Mouse (Mus musculus): ENCODE results near the gene AY074887. TPM values are rescaled to one million over a fixed set of nuclear protein-coding genes. Genes with fewer than 3 reads are reported as not detected.
A peak's percentile ranks its signal among the peaks of the same experiment; 100 is the strongest.

The AY074887 gene
- polyA plus RNA-seq, 1 experiment from 2014 or later, result not detected

- H3K79me2 ChIP-seq (ENCODE audit: inconsistent target), result no peaks in the 10 kb centered on the region
- no peak overlapping the region for H3K4me3 ChIP-seq (ENCODE audit: inconsistent target)
- 93% methylated on average over 4 of the region's 4 CpGs for WGBS (ENCODE audit: missing documents)
- no peak overlapping the region for H3K27ac ChIP-seq
- no peaks in the 10 kb centered on the region for H3K36me3 ChIP-seq (ENCODE audit: inconsistent target)
Observed at GRCm38 (mm10) chr9:54942071-54942470, 8.7 kb downstream of the AY074887 start.

GRCm38 (mm10) chr9:54932379-54932778 is 18.4 kb downstream of the AY074887 start:
- no peak overlapping the region for H3K4me3 ChIP-seq (ENCODE audit: inconsistent target)
- no peak overlapping the region for H3K27ac ChIP-seq
- H3K36me3 ChIP-seq (ENCODE audit: inconsistent target), result no peaks in the 10 kb centered on the region
- WGBS (ENCODE audit: missing documents), result 96% methylated on average over 2 of the region's 2 CpGs
- H3K79me2 ChIP-seq (ENCODE audit: inconsistent target), result no peaks in the 10 kb centered on the region

- 25% methylated on average over 1 of the region's 1 CpGs for WGBS (ENCODE audit: missing documents)
- H3K79me2 ChIP-seq (ENCODE audit: inconsistent target), result no peaks in the 10 kb centered on the region
- no peaks in the 10 kb centered on the region for H3K36me3 ChIP-seq (ENCODE audit: inconsistent target)
- H3K27ac ChIP-seq, result no peak overlapping the region
- no peak overlapping the region for H3K4me3 ChIP-seq (ENCODE audit: inconsistent target)
Observed at GRCm38 (mm10) chr9:54931765-54932164, 19.0 kb downstream of the AY074887 start.

GRCm38 (mm10) chr9:54930741-54931140 is 20.1 kb downstream of the AY074887 start:
- 89% methylated on average over 1 of the region's 1 CpGs for WGBS (ENCODE audit: missing documents)
- no peaks in the 10 kb centered on the region for H3K36me3 ChIP-seq (ENCODE audit: inconsistent target)
- no peak overlapping the region for H3K4me3 ChIP-seq (ENCODE audit: inconsistent target)
- no peaks in the 10 kb centered on the region for H3K79me2 ChIP-seq (ENCODE audit: inconsistent target)
- H3K27ac ChIP-seq, result no peak overlapping the region

- WGBS (ENCODE audit: missing documents), result 75% methylated on average over 4 of the region's 4 CpGs
Observed at GRCm38 (mm10) chr9:54919946-54920345, 30.9 kb downstream of the AY074887 start.

GRCm38 (mm10) chr9:54918781-54919180 is 32.0 kb downstream of the AY074887 start:
- Histone ChIP-seq H3K4me3 (ENCODE audit: inconsistent target) (no peak overlapping the region), H3K36me3 (ENCODE audit: inconsistent target) (no peaks in the 10 kb centered on the region), H3K79me2 (ENCODE audit: inconsistent target) (no peaks in the 10 kb centered on the region), H3K27ac (no peak overlapping the region)
- WGBS (ENCODE audit: missing documents), result 100% methylated on average over 4 of the region's 5 CpGs

More at GRCm38 (mm10) chr9:54919946-54920345, 30.9 kb downstream of the AY074887 start:
- H3K4me3 ChIP-seq (ENCODE audit: inconsistent target), result no peak overlapping the region
- no peak overlapping the region for H3K27ac ChIP-seq
- no peaks in the 10 kb centered on the region for H3K79me2 ChIP-seq (ENCODE audit: inconsistent target)
- no peaks in the 10 kb centered on the region for H3K36me3 ChIP-seq (ENCODE audit: inconsistent target)

GRCm38 (mm10) chr9:54918191-54918590 is 32.6 kb downstream of the AY074887 start:
- H3K36me3 ChIP-seq (ENCODE audit: inconsistent target), result no peaks in the 10 kb centered on the region
- H3K4me3 ChIP-seq (ENCODE audit: inconsistent target), result no peak overlapping the region
- no peaks in the 10 kb centered on the region for H3K79me2 ChIP-seq (ENCODE audit: inconsistent target)
- no peak overlapping the region for H3K27ac ChIP-seq
- 79% methylated on average over 2 of the region's 2 CpGs for WGBS (ENCODE audit: missing documents)

- Histone ChIP-seq H3K4me3 (ENCODE audit: inconsistent target) (peak within 1 kb of the TSS; percentile 27), H3K79me2 (ENCODE audit: inconsistent target) (no peaks in the 10 kb centered on the region), H3K36me3 (ENCODE audit: inconsistent target) (no peaks in the 10 kb centered on the region), H3K27ac (no peak within 1 kb of the TSS)
- 3% methylated on average over 34 of the region's 34 CpGs for WGBS (ENCODE audit: missing documents)
Observed at GRCm38 (mm10) chr9:54917010-54917677, 33.7 kb downstream of the AY074887 start, which contains the start of gene Hykk. Gene Hykk (plus strand): TSS chr9:54917283.

GRCm38 (mm10) chr9:54916401-54916800 is 34.4 kb downstream of the AY074887 start:
- Histone ChIP-seq H3K36me3 (ENCODE audit: inconsistent target) (peaks cover 6% of the 10 kb centered on the region; the same call in 1 of the 2 replicates), H3K27ac (no peak overlapping the region), H3K79me2 (ENCODE audit: inconsistent target) (no peaks in the 10 kb centered on the region), H3K4me3 (ENCODE audit: inconsistent target) (no peak overlapping the region)
- whole genome bisulfite sequencing (ENCODE audit: missing documents), result 86% methylated on average over 8 of the region's 8 CpGs

GRCm38 (mm10) chr9:54915576-54915975 is 35.2 kb downstream of the AY074887 start:
- 84% methylated on average over 7 of the region's 7 CpGs for WGBS (ENCODE audit: missing documents)
- no peak overlapping the region for H3K4me3 ChIP-seq (ENCODE audit: inconsistent target)
- no peak overlapping the region for H3K27ac ChIP-seq
- H3K36me3 ChIP-seq (ENCODE audit: inconsistent target), result peaks cover 13% of the 10 kb centered on the region; the same call in 1 of the 2 replicates
- no peaks in the 10 kb centered on the region for H3K79me2 ChIP-seq (ENCODE audit: inconsistent target)

- WGBS (ENCODE audit: missing documents), result 91% methylated on average over 5 of the region's 5 CpGs
- Histone ChIP-seq H3K27ac (no peak overlapping the region), H3K79me2 (ENCODE audit: inconsistent target) (no peaks in the 10 kb centered on the region), H3K4me3 (ENCODE audit: inconsistent target) (no peak overlapping the region), H3K36me3 (ENCODE audit: inconsistent target) (peaks cover 64% of the 10 kb centered on the region)
Observed at GRCm38 (mm10) chr9:54909446-54909845, 41.4 kb downstream of the AY074887 start.

Other genes with a start within 250 kb of the AY074887 start
- 42.4 to 61.6 TPM (median 42.5 TPM) in 3 replicates for gene Wdr61, start 216.5 kb downstream of the AY074887 start, polyA plus RNA-seq (2018)
- gene Crabp1, start 186.2 kb downstream of the AY074887 start, polyA plus RNA-seq (2018), result not detected in 3 replicates
- gene Ireb2, start 87.2 kb downstream of the AY074887 start, polyA plus RNA-seq (2018), result 14.5 to 26.7 TPM (median 24.9 TPM) in 3 replicates
- gene Hykk, start 33.7 kb downstream of the AY074887 start, polyA plus RNA-seq (2018), result 0.05 to 0.30 TPM (median 0.21 TPM) in 3 replicates
- 158 to 208 TPM (median 197 TPM) in 3 replicates for gene Psma4, start 208 bp downstream of the AY074887 start, polyA plus RNA-seq (2018)
- gene Chrna5, start 29.9 kb upstream of the AY074887 start, polyA plus RNA-seq (2018), result not detected in 3 replicates
- not detected in 3 replicates for gene Chrna3, start 75.6 kb upstream of the AY074887 start, polyA plus RNA-seq (2018)
- not detected in 3 replicates for gene Chrnb4, start 97.8 kb upstream of the AY074887 start, polyA plus RNA-seq (2018)
- gene Ube2q2, start 197.9 kb upstream of the AY074887 start, polyA plus RNA-seq (2018), result 35.8 to 55.3 TPM (median 43.9 TPM) in 3 replicates

Measured in macrophage (primary cell).